Mouse (Mus musculus) liver, adult 2 months (tissue): Measurements from ENCODE around the gene Grhpr.

ENCODE experiments used
- CTCF ChIP-seq: fragments of 200-500 bp; IDR thresholded peaks from 2 replicates; pipeline ENCODE4 v1.5.1; 2011; ENCODE audit warnings: low read depth, low read length, control low read depth
- POLR2A ChIP-seq: fragments of 200-500 bp; IDR thresholded peaks from 2 replicates; pipeline ENCODE4 v1.6.1; 2011; ENCODE audit warnings: low read length, control low read depth; ENCODE audit not compliant: insufficient read depth; ENCODE audit errors: extremely low read depth

GRCm38 (mm10) chr4:44931732-44932131 lies 49.5 kb upstream of the Grhpr start:
- TF ChIP-seq CTCF (no peak), POLR2A (no peak)
